Mouse (Mus musculus) erythroblast, embryonic 14.5 days (primary cell): ENCODE measurements around the gene Mmp25. TPM values are rescaled to one million over a fixed set of nuclear protein-coding genes. Genes with fewer than 3 reads are reported as not detected.

Experiments used
- H3K27me3 ChIP-seq: 2 replicates; pipeline ENCODE4 v1.6.1; 2012; ENCODE audit warnings: inconsistent platforms; ENCODE audit not compliant: control insufficient read depth
- H3K36me3 ChIP-seq: 2 replicates; pipeline ENCODE4 v1.6.1; 2012; ENCODE audit warnings: mild to moderate bottlenecking, inconsistent platforms; ENCODE audit not compliant: control insufficient read depth
- H3K4me1 ChIP-seq: 2 replicates; pipeline ENCODE4 v1.6.1; 2012; ENCODE audit warnings: inconsistent platforms; ENCODE audit not compliant: control insufficient read depth
- H3K4me3 ChIP-seq: replicated peaks from 2 replicates; pipeline ENCODE3; 2012; ENCODE audit warnings: moderate library complexity, mild to moderate bottlenecking, inconsistent platforms
- H3K9me3 ChIP-seq: 2 replicates; pipeline ENCODE4 v1.6.1; 2012; ENCODE audit warnings: low read length, inconsistent platforms, mixed read lengths; ENCODE audit not compliant: control insufficient read depth
- GATA1 ChIP-seq: IDR thresholded peaks from 2 replicates; pipeline ENCODE4 v1.6.1; 2012; ENCODE audit warnings: low read length, inconsistent platforms, mixed read lengths
- TAL1 ChIP-seq: IDR thresholded peaks from 3 replicates; pipeline ENCODE4 v1.6.1; 2012; ENCODE audit warnings: low read length, inconsistent platforms, mixed read lengths
- polyA plus RNA-seq: library from polyadenylated mRNA; stranded (reverse); fragments of >175 nt; gene quantifications from 2 replicates; pipeline ENCODE4 v1.2.3, GENCODE M21; 2012

The Mmp25 gene
- polyA plus RNA-seq, 1 experiment = not detected

DNA sequence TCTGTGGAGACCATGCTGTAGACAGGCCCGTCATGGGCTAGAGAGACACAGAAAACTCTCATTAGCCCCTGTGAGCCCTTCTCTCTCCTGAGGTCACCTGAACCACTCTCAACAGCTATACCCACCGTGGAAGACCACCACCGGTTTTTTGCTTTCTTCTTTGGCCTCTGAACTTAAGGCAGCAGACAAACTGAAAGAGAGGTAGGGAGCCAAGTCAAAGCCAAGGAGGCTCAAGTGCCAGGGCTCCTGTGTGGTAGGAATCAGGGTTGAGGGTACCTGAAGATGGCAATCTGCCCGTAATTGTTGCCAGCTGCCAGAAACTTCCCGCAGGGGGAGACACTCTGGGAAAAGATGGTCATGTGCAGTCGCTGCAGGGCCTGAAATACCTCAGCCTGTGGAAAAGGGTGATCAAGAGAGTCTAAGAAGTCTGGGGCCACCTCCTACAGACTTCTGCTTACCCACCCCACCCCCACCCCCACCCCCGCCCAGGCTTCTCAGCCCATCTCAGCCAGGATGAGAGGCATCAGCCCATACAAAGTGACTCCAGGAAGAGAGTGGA lies 25.5 kb upstream of the Mmp25 start:
- TF ChIP-seq TAL1 (no peak), GATA1 (no peak)
- Histone ChIP-seq H3K4me3 (no peak overlapping the region), H3K9me3 (no peaks in the 10 kb centered on the region), H3K36me3 (peaks cover 46% of the 10 kb centered on the region), H3K4me1 (peaks cover 33% of the 10 kb centered on the region), H3K27me3 (peaks cover 5% of the 10 kb centered on the region)

DNA sequence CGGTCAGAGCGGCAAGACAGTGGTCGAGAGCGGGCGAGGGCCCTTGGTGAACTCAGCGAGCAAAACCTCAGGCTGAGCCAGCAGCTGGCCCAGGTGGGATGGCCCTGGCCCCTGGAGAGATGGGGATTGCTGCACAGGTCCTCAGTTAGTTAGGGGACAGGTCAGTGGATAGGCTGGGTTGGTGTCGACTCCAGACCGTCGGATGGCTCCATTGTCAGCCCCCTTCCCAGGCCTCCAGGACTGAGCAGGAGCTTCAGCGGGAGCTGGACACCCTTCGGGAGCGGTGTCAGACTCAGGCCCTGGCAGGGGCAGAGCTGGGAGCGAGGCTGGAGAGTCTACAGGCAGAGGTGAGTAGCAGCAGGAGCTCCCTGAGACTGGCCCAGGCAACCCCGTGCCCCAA lies 20.4 kb upstream of the Mmp25 start:
- H3K9me3 ChIP-seq = no peaks in the 10 kb centered on the region
- H3K36me3 ChIP-seq = peaks cover 40% of the 10 kb centered on the region
- H3K27me3 ChIP-seq = peaks cover 31% of the 10 kb centered on the region
- peaks cover 1% of the 10 kb centered on the region; the same call in 1 of the 2 replicates for H3K4me1 ChIP-seq
- H3K4me3 ChIP-seq = no peak overlapping the region
- TF ChIP-seq TAL1 = no peak
- TF ChIP-seq GATA1 = no peak

DNA sequence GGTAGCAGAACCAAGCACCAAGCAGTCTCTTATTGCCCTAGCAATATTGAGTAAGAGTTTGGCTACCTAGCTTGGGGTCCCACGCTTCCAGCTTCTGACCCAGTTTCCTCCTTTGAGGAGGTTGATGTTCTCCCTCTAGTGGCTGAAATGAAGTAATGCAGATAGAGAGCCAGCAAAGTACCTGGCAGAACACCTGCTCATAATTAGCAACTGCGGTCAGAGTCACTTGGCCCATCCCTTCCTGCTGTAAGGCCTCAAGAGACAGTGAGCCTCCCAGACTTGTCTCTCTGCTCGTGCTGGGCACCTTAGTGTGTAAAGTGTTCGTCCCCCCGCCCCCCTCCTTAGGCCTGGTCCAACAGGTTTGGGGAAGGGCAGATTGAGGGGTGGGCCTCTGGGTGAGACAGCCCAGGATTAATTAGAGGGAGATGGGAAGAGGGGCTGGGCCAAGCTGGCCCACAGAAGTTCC lies 19.5 kb upstream of the Mmp25 start:
- Histone ChIP-seq H3K9me3 (no peaks in the 10 kb centered on the region), H3K36me3 (peaks cover 30% of the 10 kb centered on the region), H3K27me3 (peaks cover 40% of the 10 kb centered on the region), H3K4me1 (peaks cover 4% of the 10 kb centered on the region), H3K4me3 (no peak overlapping the region)
- TF ChIP-seq TAL1 (no peak), GATA1 (no peak)

DNA sequence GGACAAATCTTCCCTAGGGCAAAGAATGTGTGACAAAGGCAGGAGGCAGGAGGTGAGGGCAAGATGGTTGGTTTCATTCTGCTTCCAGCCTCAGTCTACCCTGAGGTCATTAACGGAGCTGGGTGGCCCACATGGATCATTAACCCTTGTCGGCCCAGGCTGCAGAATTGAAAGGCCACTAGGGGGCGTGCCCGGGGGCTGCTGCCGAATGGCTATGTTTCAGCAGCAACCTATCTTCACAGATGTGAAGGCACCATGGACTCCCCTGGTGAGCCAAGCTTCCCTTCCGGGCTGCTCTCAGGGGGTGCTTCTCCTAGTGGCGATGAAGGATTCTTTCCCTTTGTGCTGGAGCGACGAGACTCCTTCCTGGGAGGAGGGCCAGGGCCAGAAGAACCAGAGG lies 16.4 kb upstream of the Mmp25 start:
- Histone ChIP-seq H3K36me3 (peaks cover 3% of the 10 kb centered on the region), H3K4me3 (no peak overlapping the region), H3K27me3 (peaks cover 50% of the 10 kb centered on the region), H3K9me3 (no peaks in the 10 kb centered on the region), H3K4me1 (peaks cover 4% of the 10 kb centered on the region)
- no peak for TF ChIP-seq GATA1
- no peak for TF ChIP-seq TAL1

DNA sequence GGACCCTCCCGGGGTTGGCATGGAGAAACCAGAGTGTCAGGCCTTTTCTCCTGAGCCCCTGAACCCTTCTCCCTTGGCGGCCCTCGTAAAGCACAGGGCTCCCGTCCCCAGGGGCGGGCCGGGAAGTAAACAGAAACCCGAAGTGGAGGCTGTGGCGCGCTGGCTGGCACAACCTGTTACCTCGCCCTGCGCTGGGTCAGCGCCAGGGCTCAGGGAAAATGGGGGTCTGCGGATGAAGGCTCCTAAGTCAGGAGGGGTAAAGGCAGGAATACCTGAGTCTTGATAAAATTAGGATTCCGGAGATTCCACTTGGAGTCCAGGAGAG lies 15.8 kb upstream of the Mmp25 start:
- Histone ChIP-seq H3K4me1 (peaks cover 4% of the 10 kb centered on the region), H3K4me3 (no peak overlapping the region), H3K36me3 (no peaks in the 10 kb centered on the region), H3K27me3 (peaks cover 50% of the 10 kb centered on the region), H3K9me3 (no peaks in the 10 kb centered on the region)
- no peak for TF ChIP-seq TAL1
- no peak for TF ChIP-seq GATA1

DNA sequence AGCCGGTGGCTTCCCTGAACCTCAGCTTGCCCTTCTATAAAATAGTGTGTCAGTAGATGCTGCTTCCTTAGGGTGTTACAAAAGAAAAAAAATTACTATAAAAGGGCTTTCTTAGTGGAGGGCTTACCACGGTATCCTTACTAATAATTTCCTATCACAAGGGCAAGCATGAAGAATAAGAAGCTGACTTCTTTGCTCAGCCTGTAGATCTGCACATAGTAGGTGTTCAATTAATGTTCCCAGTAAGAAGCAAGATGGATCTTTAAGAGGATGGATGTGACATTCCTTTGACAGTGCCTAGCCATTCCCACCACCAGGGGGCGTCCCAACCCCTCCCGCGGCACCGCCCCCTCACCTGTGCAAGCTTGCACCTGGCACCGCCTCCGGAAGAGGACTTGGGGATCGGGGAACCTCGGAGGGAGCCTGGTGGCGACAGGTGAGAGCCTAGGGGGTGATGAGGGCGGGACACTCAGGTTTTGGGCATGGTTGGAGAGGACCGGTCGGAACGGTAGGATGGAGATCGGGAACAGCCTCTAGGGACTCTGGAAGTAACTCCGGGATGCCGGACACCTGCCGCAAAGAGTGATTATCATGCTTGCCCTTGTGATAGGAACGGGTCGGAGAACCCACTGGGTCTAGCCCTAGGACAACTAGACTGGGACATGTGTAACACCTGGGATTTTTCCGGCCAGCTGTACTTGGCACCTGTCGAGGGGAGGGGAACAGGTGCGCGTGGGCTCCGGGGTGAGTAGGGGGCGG lies 15.2 kb upstream of the Mmp25 start, which contains the start of gene Bicdl2:
TSS of gene Bicdl2 (plus strand) at position 390 of the 759 bp plus-strand sequence.
- Histone ChIP-seq H3K4me1 (peaks cover 4% of the 10 kb centered on the region), H3K27me3 (peaks cover 50% of the 10 kb centered on the region), H3K36me3 (no peaks in the 10 kb centered on the region), H3K4me3 (no peak within 1 kb of the TSS), H3K9me3 (no peaks in the 10 kb centered on the region)
- TF ChIP-seq GATA1 = no peak
- no peak for TF ChIP-seq TAL1

DNA sequence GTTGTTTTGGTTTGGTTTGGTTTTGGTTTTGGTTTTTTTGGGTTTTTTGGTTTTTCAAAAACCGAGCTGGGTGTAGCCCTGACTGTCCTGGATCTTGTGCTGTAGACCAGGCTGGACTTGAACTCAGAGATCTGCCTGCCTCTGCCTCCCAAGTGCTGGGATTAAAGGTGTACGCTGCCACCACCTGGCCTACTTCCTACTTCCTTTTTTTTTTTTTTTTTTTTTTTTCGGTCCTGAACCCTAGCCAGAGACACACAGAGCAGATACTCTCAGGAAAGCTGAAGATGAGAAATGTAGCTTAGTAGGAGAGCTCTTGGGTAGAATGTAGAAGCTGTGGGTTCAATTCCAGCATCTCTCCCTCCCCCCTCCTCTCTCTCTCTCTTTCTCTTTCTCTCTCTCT lies 13.4 kb upstream of the Mmp25 start:
- H3K27me3 ChIP-seq = peaks cover 46% of the 10 kb centered on the region
- no peaks in the 10 kb centered on the region for H3K9me3 ChIP-seq
- no peak overlapping the region for H3K4me3 ChIP-seq
- no peak for TF ChIP-seq TAL1
- TF ChIP-seq GATA1 = no peak
- peaks cover 4% of the 10 kb centered on the region for H3K4me1 ChIP-seq
- H3K36me3 ChIP-seq = no peaks in the 10 kb centered on the region

DNA sequence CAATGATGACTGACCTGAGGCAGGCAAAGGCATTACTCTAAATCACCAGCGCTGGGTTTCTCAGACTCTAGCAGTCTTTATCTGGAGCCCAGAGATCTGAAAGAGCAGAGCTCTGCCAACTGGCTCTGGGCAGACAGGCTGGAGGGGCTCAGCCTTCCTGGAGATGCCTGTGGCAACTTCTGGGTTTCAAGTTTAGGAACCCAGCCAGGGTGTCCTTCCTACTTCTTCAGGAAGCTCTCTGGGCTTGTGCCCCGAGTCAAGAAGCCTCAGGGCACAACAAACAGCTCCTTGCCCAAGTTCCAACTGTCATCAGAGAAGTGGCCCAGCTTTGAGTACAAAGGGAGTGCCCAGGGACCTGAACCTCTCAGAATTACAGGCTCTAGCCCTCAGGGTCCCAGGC lies 9.3 kb upstream of the Mmp25 start:
- no peak overlapping the region for H3K4me3 ChIP-seq
- no peaks in the 10 kb centered on the region for H3K36me3 ChIP-seq
- H3K4me1 ChIP-seq = no peaks in the 10 kb centered on the region
- peaks cover 8% of the 10 kb centered on the region for H3K27me3 ChIP-seq
- no peaks in the 10 kb centered on the region for H3K9me3 ChIP-seq
- TF ChIP-seq TAL1 = no peak
- TF ChIP-seq GATA1 = no peak

DNA sequence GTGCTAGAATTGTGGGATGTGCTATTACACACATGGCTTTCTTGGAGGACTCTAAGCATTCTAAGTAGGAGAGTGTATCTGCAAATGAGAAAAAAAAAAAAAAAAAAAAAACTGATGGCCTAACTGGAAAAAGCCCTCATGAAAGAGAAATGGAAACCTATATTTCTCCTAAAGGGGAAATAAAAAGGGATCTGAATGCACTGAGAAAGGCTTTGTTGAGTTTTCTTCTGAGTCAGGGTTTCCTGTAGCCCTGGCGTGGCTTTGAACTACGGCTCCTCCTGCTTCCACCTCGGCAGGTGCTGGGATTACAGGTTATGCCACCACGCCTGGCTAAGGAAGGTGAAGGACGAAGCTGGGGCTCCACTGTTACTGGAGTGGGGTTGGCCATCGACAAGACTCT lies 8.9 kb upstream of the Mmp25 start:
- H3K4me1 ChIP-seq = no peaks in the 10 kb centered on the region
- TF ChIP-seq GATA1 = no peak
- TF ChIP-seq TAL1 = no peak
- peaks cover 4% of the 10 kb centered on the region for H3K27me3 ChIP-seq
- H3K4me3 ChIP-seq = no peak overlapping the region
- no peaks in the 10 kb centered on the region for H3K9me3 ChIP-seq
- H3K36me3 ChIP-seq = no peaks in the 10 kb centered on the region
